Mouse (Mus musculus) liver, embryonic 14.5 days (tissue): ENCODE results near the gene Dcaf12.

Experiments used
- CTCF ChIP-seq: IDR thresholded peaks from 2 replicates; pipeline ENCODE4 v1.5.1; 2016; ENCODE audit warnings: antibody characterized with exemption, low read depth, control low read depth
- EP300 ChIP-seq: IDR thresholded peaks from 2 replicates; pipeline ENCODE4 v1.6.1; 2016; ENCODE audit warnings: antibody characterized with exemption, low read depth

GRCm38 (mm10) chr4:41253756-41254155 is 60.9 kb downstream of the Dcaf12 start:
- TF ChIP-seq CTCF (no peak), EP300 (no peak)
